Mouse (Mus musculus): ENCODE results near the gene Mylk2. TPM values are rescaled to one million over a fixed set of nuclear protein-coding genes. Genes with fewer than 3 reads are reported as not detected.

The Mylk2 gene
- total and polyA plus RNA-seq, 3 experiments = 0.47 to 2.4 (median 1.3) TPM

DNA sequence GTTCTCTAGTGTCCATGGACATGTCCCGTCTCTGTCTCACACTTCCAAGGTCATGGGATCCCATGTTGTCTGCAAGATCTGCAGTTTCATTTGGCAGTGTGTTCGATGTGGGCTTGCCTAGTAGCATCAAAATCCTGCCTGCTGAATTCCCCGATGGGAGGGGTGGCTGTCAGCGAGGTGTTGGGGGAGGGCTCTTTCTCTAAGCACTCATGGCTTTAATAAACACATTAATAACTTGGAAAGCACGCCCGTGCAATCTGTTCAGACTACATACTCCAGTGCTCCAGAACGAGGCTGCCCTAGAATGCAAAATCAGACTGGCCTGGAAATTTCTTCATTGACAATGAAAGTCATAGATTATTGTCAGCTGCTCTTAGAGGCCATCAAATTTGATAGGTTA lies 35.9 kb downstream of the Mylk2 start:
- Histone ChIP-seq H3K36me3 (replicated peaks in 1 of 2; ENCODE audit: control insufficient read depth in 1 of 2, insufficient read depth in 1 of 2, low read length in 1 of 2) (no peaks in the 10 kb centered on the region), H3K9me3 (replicated peaks; ENCODE audit: low read length) (no peaks in the 10 kb centered on the region), H3K4me2 (ENCODE audit: insufficient read depth, low read depth, poor library complexity, severe bottlenecking) (no peak overlapping the region), H3K4me1 (ENCODE audit: control insufficient read depth in 1 of 2, insufficient read depth in 2 of 2) (peaks cover 4 to 13% of the 10 kb centered on the region in 2 experiments; a peak in 3 of 4 replicates), H3K27me3 (replicated peaks) (peaks cover 100% of the 10 kb centered on the region), H3K27ac (ENCODE audit: insufficient read depth, low read depth) (no peak overlapping the region), H3K4me3 (replicated peaks in 1 of 3; ENCODE audit: low read depth in 2 of 3, low read length in 2 of 3, poor library complexity in 1 of 3) (no peak overlapping the region), H3K79me2 (replicated peaks; ENCODE audit: control insufficient read depth, extremely low read depth, insufficient read depth, poor library complexity, severe bottlenecking) (no peaks in the 10 kb centered on the region), H3K9ac (ENCODE audit: insufficient read depth, low read depth) (no peak overlapping the region)
- dilution Hi-C loops (cut with MboI; ENCODE audit: extremely low pct_ligation_motif_present, extremely low pct_unique_long_range_greater_than_20kb, low sequenced_read_pairs) = no loop called here
- in situ Hi-C loops (cut with MboI; ENCODE audit: low pct_ligation_motif_present, low pct_unique_long_range_greater_than_20kb, low sequenced_read_pairs) = no loop called here
- TF ChIP-seq UBTF (IDR thresholded peaks at IDR 0.05; ENCODE audit: low read depth, low read length) = no peak
- no peak for TF ChIP-seq ZMIZ1 (IDR thresholded peaks at IDR 0.05; ENCODE audit: low read depth, low read length)
- TF ChIP-seq USF1 (IDR thresholded peaks at IDR 0.05; ENCODE audit: low read depth, low read length) = no peak
- TF ChIP-seq TBP (conservative IDR thresholded peaks at IDR 0.05; ENCODE audit: low read depth, low read length) = no peak
- TF ChIP-seq USF2 (conservative IDR thresholded peaks at IDR 0.05; ENCODE audit: low read depth, low read length) = no peak
- no peak for TF ChIP-seq BHLHE40 (IDR thresholded peaks at IDR 0.05; ENCODE audit: low read depth, low read length)
- TF ChIP-seq TCF12 (IDR thresholded peaks at IDR 0.05; ENCODE audit: low read depth, low read length) = no peak
- TF ChIP-seq MAFK (IDR thresholded peaks at IDR 0.05; ENCODE audit: insufficient replicate concordance, low read length) = no peak
- no peak for TF ChIP-seq ZNF384 (IDR thresholded peaks at IDR 0.05; ENCODE audit: low read depth, low read length)
- TF ChIP-seq POLR2AphosphoS2 (IDR thresholded peaks at IDR 0.05; ENCODE audit: low read depth, low read length) = no peak
- no peak for TF ChIP-seq ELF1 (IDR thresholded peaks at IDR 0.05; ENCODE audit: low read depth, low read length)
- no peak for TF ChIP-seq SMC3 (IDR thresholded peaks at IDR 0.05; ENCODE audit: low read depth, low read length)
- TF ChIP-seq JUN (IDR thresholded peaks at IDR 0.05; ENCODE audit: insufficient read depth, low read depth, low read length) = no peak
- TF ChIP-seq SIN3A (IDR thresholded peaks at IDR 0.05; ENCODE audit: low read length) = no peak
- TF ChIP-seq NELFE (IDR thresholded peaks at IDR 0.05; ENCODE audit: low read depth, low read length) = no peak
- no peak for TF ChIP-seq HCFC1 (IDR thresholded peaks at IDR 0.05; ENCODE audit: low read depth, low read length)
- TF ChIP-seq MXI1 (IDR thresholded peaks at IDR 0.05; ENCODE audit: low read depth, low read length) = no peak
- DNase-seq (ENCODE audit: extremely low read depth) = no peak

DNA sequence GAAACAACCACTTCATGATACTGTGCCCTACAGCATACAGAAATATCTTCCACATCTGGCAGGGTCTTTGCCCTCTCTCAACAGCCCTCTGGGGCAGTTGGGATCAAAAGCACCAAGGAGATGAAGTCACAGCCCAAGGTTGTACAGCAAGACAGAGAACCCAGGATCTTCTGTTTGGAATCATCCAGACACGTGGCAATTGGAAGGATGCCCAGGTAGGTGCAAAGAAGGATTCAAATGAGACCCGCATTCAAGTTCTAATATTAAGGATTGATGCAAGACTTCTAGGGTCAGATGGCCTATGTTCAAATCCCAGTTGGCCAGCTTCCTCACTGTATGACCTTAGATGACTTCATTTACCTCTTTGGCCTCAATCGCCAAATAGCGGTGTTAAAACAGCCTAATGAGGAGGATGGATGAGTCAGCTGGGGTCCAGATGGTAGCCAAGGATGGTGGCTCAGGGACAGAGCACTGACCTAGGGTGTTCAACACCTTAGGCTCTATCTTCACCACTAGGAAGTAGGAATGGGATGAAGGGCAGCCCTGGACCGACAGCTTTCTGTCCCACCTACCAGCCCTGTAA lies 37.4 kb downstream of the Mylk2 start:
- in situ Hi-C loops (cut with MboI; ENCODE audit: low pct_ligation_motif_present, low pct_unique_long_range_greater_than_20kb, low sequenced_read_pairs) = no loop called here
- TF ChIP-seq MEF2A (IDR thresholded peaks at IDR 0.05; ENCODE audit: borderline replicate concordance, low read depth, low read length) = no peak
- no peak for TF ChIP-seq ZNF384 (IDR thresholded peaks at IDR 0.05; ENCODE audit: low read depth, low read length)
- H3K79me2 ChIP-seq (replicated peaks; ENCODE audit: control insufficient read depth, extremely low read depth, insufficient read depth, poor library complexity, severe bottlenecking) = no peaks in the 10 kb centered on the region
- no peak overlapping the region for H3K27ac ChIP-seq (ENCODE audit: insufficient read depth, low read depth)
- H3K4me1 ChIP-seq (ENCODE audit: control insufficient read depth in 1 of 2, insufficient read depth in 2 of 2) = peaks cover 8% of the 10 kb centered on the region in 2 experiments; a peak in 3 of 4 replicates
- no peaks in the 10 kb centered on the region for H3K36me3 ChIP-seq (replicated peaks in 1 of 2; ENCODE audit: control insufficient read depth in 1 of 2, insufficient read depth in 1 of 2, low read length in 1 of 2)
- H3K9me3 ChIP-seq (replicated peaks; ENCODE audit: low read length) = no peaks in the 10 kb centered on the region
- DNase-seq (ENCODE audit: extremely low read depth) = no peak
- H3K4me2 ChIP-seq (ENCODE audit: insufficient read depth, low read depth, poor library complexity, severe bottlenecking) = no peak overlapping the region
- dilution Hi-C loops (cut with MboI; ENCODE audit: extremely low pct_ligation_motif_present, extremely low pct_unique_long_range_greater_than_20kb, low sequenced_read_pairs) = no loop called here
- H3K4me3 ChIP-seq (replicated peaks in 1 of 3; ENCODE audit: low read depth in 2 of 3, low read length in 2 of 3, poor library complexity in 1 of 3) = no peak overlapping the region
- no peak overlapping the region for H3K9ac ChIP-seq (ENCODE audit: insufficient read depth, low read depth)
- H3K27me3 ChIP-seq (replicated peaks) = peaks cover 96% of the 10 kb centered on the region
